Mouse (Mus musculus): Measurements from ENCODE around the gene Dysf. TPM values are rescaled to one million over a fixed set of nuclear protein-coding genes. Genes with fewer than 3 reads are reported as not detected.

Gene Dysf
- polyA plus RNA-seq, 1 experiment = 7.8 TPM

DNA sequence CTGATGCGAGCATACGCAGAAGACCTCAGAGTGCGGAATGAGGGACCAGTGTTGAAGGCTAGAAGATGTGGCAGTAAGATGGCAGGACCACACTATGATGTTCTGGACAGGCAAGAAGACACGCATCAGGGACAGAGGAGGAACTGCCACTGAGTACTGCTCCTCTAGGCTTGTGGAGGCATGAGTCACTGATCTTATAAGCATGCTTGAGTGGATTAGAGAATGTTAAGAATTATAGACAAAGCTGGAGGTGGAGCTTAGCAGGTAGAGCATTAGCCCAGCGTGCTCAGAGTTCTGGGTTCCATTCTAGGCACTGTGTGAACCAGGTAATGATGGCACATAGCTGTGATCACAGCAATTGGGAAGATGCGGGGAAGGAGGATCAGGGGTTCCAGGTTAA, 165.2 kb downstream of the Dysf start:
- 96% methylated on average over 6 of the region's 6 CpGs for WGBS
- Histone ChIP-seq H3K27ac (ENCODE audit: insufficient read depth, low read length) (no peak overlapping the region), H3K27me3 (ENCODE audit: control insufficient read depth, insufficient read depth, low read length) (no peaks in the 10 kb centered on the region), H3K4me1 (ENCODE audit: control insufficient read depth, insufficient read depth, insufficient read length) (no peaks in the 10 kb centered on the region), H3K36me3 (ENCODE audit: control insufficient read depth, insufficient read depth, low read length) (no peaks in the 10 kb centered on the region), H3K4me3 (ENCODE audit: extremely low read depth, insufficient read depth, insufficient read length) (no peak overlapping the region)
- no peak for DNase-seq (ENCODE audit: low read depth in 1 of 2, low spot score in 2 of 2)
- TF ChIP-seq CTCF (IDR thresholded peaks at IDR 0.05; ENCODE audit: extremely low read depth, insufficient read depth, insufficient read length, insufficient replicate concordance) = no peak
- no peak for TF ChIP-seq POLR2A (IDR thresholded peaks at IDR 0.05; ENCODE audit: low read depth, low read length)

DNA sequence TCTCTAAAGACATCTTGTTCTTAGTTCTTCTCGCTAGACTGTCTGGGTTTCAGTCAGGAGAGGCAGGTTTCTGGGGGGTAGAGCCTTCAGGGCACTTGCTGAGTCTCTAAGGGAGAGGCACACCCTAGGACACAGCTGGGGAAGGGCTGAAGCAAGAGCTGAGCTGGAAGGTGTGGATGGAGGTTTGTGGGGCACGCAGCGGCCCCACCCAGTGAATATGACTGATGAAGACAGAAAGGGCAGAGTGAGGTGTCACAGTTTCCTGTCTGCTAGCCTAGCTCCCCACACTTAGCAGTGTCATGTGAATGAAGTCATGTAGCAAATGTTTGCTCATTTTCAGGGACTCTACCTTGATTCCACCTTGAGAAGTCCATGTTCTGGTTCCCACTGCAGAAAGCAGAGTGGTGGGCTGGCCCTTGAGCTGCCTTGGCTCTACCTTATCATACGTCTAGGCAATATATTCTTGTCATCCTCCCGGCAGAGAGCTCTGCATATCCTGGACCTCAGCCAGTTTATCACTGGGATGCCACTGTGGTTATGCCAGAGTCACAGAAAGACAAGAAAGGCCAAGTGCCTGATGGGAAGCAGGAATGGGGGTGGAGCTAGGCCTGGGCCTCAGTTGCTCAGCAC, 170.5 kb downstream of the Dysf start:
- Histone ChIP-seq H3K27ac (ENCODE audit: insufficient read depth, low read length) (no peak overlapping the region), H3K4me3 (ENCODE audit: extremely low read depth, insufficient read depth, insufficient read length) (no peak overlapping the region), H3K36me3 (ENCODE audit: control insufficient read depth, insufficient read depth, low read length) (no peaks in the 10 kb centered on the region), H3K4me1 (ENCODE audit: control insufficient read depth, insufficient read depth, insufficient read length) (no peaks in the 10 kb centered on the region), H3K27me3 (ENCODE audit: control insufficient read depth, insufficient read depth, low read length) (no peaks in the 10 kb centered on the region)
- TF ChIP-seq CTCF (IDR thresholded peaks at IDR 0.05; ENCODE audit: extremely low read depth, insufficient read depth, insufficient read length, insufficient replicate concordance) = no peak
- TF ChIP-seq POLR2A (IDR thresholded peaks at IDR 0.05; ENCODE audit: low read depth, low read length) = no peak
- DNase-seq (ENCODE audit: low read depth in 1 of 2, low spot score in 2 of 2) = no peak
- WGBS = 50% methylated on average over 5 of the region's 5 CpGs

DNA sequence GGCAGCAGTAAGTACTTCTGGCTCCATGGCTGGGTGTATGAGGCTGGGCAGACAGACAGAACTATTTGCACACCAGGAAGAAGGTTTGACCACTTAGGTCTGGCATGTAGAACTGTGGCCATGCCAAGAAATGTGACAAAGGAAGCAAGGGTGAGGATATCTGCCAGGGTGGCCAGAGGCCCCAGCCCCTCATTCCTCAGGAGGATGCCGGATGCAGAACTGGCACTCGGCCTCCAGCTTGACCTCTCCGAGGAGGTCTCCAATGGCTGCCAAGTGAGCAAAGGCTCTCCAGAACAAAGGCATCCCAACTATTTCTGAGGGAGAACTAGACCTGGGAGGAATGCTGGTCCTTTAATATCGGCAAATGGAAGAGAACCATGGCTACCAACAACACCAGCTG, 173.1 kb downstream of the Dysf start:
- TF ChIP-seq CTCF (IDR thresholded peaks at IDR 0.05; ENCODE audit: extremely low read depth, insufficient read depth, insufficient read length, insufficient replicate concordance) = no peak
- TF ChIP-seq POLR2A (IDR thresholded peaks at IDR 0.05; ENCODE audit: low read depth, low read length) = no peak
- no peak for DNase-seq (ENCODE audit: low read depth in 1 of 2, low spot score in 2 of 2)
- Histone ChIP-seq H3K4me1 (ENCODE audit: control insufficient read depth, insufficient read depth, insufficient read length) (no peaks in the 10 kb centered on the region), H3K27ac (ENCODE audit: insufficient read depth, low read length) (no peak overlapping the region), H3K4me3 (ENCODE audit: extremely low read depth, insufficient read depth, insufficient read length) (no peak overlapping the region), H3K36me3 (ENCODE audit: control insufficient read depth, insufficient read depth, low read length) (no peaks in the 10 kb centered on the region), H3K27me3 (ENCODE audit: control insufficient read depth, insufficient read depth, low read length) (no peaks in the 10 kb centered on the region)
- 91% methylated on average over 4 of the region's 4 CpGs for WGBS

DNA sequence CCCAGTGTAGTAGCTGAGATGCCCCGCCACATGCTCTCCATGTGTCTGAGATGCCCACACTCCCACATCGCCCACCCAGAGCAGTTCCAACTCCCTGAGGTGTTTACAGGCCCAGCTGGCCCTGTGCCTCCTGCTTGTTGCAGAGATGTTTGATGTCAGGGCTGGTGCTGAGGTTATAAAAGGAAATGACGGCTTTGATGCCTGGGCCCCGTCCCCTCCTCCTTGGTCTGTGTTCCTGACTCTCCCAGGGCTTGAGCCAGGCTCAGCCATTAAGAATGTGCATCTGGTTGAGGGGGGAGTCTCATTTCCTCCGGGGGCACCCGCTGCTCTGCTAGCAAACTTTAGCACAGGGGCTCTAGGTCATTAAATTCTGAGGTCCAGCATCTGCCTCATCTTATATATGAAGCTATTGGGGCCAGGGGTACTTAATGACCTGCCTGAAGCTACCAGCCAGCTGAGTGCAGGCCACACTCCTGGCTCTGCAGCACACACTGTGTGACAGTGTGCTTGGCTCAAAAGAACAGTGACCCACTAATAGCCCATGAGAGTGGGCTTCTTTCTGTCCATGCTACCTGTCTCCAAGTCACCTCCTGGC, 183.4 kb downstream of the Dysf start:
- no peak for DNase-seq (ENCODE audit: low read depth in 1 of 2, low spot score in 2 of 2)
- H3K27me3 ChIP-seq (ENCODE audit: control insufficient read depth, insufficient read depth, low read length) = no peaks in the 10 kb centered on the region

DNA sequence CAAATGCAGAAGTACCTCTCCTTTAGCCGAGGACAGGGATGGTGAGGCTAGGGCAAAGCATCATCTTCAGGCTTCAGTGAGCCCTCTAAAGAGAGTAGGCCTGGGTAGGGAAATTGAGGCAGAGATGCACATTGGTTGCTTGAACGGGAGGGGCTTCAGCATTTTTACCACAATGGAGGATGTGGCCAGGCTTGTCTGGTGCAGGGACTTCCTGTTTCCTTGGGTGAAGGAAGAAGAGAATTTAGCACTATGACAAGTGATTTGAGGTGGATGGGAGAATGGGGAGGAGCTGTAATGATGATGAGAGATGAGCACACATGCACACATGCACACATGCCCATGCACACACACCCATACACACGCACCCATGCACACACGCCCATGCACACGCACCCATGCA, 188.1 kb downstream of the Dysf start:
- WGBS = 60% methylated on average over 5 of the region's 5 CpGs

More for the DNA sequence above, 183.4 kb downstream of the Dysf start:
- TF ChIP-seq CTCF (IDR thresholded peaks at IDR 0.05; ENCODE audit: extremely low read depth, insufficient read depth, insufficient read length, insufficient replicate concordance) (no peak), POLR2A (IDR thresholded peaks at IDR 0.05; ENCODE audit: low read depth, low read length) (no peak)
- Histone ChIP-seq H3K4me3 (ENCODE audit: extremely low read depth, insufficient read depth, insufficient read length) (no peak overlapping the region), H3K4me1 (ENCODE audit: control insufficient read depth, insufficient read depth, insufficient read length) (no peaks in the 10 kb centered on the region), H3K36me3 (ENCODE audit: control insufficient read depth, insufficient read depth, low read length) (no peaks in the 10 kb centered on the region), H3K27ac (ENCODE audit: insufficient read depth, low read length) (no peak overlapping the region)
- WGBS = 39% methylated on average over 6 of the region's 6 CpGs

DNA sequence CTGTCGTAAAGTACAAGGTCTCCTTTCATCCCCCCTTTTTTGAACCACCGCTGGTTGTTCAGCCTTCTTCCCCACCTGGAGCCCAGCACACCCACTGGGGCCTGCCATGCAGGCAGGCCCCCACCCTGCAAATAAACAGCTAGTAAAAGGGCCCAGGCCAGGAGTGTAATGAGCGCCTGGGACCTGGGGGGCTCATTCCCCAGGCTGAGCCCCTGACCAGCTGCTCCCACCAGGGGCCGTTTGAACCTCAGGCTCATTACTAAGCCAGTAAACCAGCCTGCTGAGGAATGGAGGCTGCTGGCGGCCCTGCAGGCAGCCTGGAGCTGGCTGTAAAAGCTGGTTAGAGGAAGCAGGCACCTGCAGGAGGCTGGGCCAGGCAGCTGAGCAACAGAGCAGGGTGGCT, 189.4 kb downstream of the Dysf start:
- Histone ChIP-seq H3K27ac (ENCODE audit: insufficient read depth, low read length) (no peak overlapping the region), H3K4me1 (ENCODE audit: control insufficient read depth, insufficient read depth, insufficient read length) (no peaks in the 10 kb centered on the region), H3K36me3 (ENCODE audit: control insufficient read depth, insufficient read depth, low read length) (no peaks in the 10 kb centered on the region), H3K27me3 (ENCODE audit: control insufficient read depth, insufficient read depth, low read length) (no peaks in the 10 kb centered on the region), H3K4me3 (ENCODE audit: extremely low read depth, insufficient read depth, insufficient read length) (no peak overlapping the region)
- no peak for DNase-seq (ENCODE audit: low read depth in 1 of 2, low spot score in 2 of 2)
- TF ChIP-seq CTCF (IDR thresholded peaks at IDR 0.05; ENCODE audit: extremely low read depth, insufficient read depth, insufficient read length, insufficient replicate concordance) = no peak
- TF ChIP-seq POLR2A (IDR thresholded peaks at IDR 0.05; ENCODE audit: low read depth, low read length) = no peak
- 57% methylated on average over 5 of the region's 5 CpGs for WGBS

More for the DNA sequence above, 188.1 kb downstream of the Dysf start:
- DNase-seq (ENCODE audit: low read depth in 1 of 2, low spot score in 2 of 2) = no peak
- H3K27me3 ChIP-seq (ENCODE audit: control insufficient read depth, insufficient read depth, low read length) = no peaks in the 10 kb centered on the region
- H3K4me1 ChIP-seq (ENCODE audit: control insufficient read depth, insufficient read depth, insufficient read length) = no peaks in the 10 kb centered on the region
- no peaks in the 10 kb centered on the region for H3K36me3 ChIP-seq (ENCODE audit: control insufficient read depth, insufficient read depth, low read length)
- TF ChIP-seq POLR2A (IDR thresholded peaks at IDR 0.05; ENCODE audit: low read depth, low read length) (no peak), CTCF (IDR thresholded peaks at IDR 0.05; ENCODE audit: extremely low read depth, insufficient read depth, insufficient read length, insufficient replicate concordance) (no peak)
- no peak overlapping the region for H3K4me3 ChIP-seq (ENCODE audit: extremely low read depth, insufficient read depth, insufficient read length)
- H3K27ac ChIP-seq (ENCODE audit: insufficient read depth, low read length) = no peak overlapping the region
